Mouse (Mus musculus) liver, adult (tissue): Measurements from ENCODE around the gene Slc35b4.

Experiments used
- GATA4 ChIP-seq: IDR thresholded peaks from 2 replicates; pipeline ENCODE4 v1.6.1; 2014; ENCODE audit warnings: mild to moderate bottlenecking, low read length; ENCODE audit not compliant: insufficient replicate concordance

The Slc35b4 gene

GRCm38 (mm10) chr6:34176864-34177247, at the start of gene Slc35b4:
Gene Slc35b4 (minus strand): TSS chr6:34177111.
- no peak for TF ChIP-seq GATA4

GRCm38 (mm10) chr6:34225004-34225599, 48.2 kb upstream of the Slc35b4 start:
- TF ChIP-seq GATA4: no peak

- TF ChIP-seq GATA4: no peak
Measured at GRCm38 (mm10) chr6:34216450-34217319, 39.8 kb upstream of the Slc35b4 start.

- TF ChIP-seq GATA4: no peak
Measured at GRCm38 (mm10) chr6:34205754-34206153, 28.8 kb upstream of the Slc35b4 start.

GRCm38 (mm10) chr6:34204971-34205572, 28.2 kb upstream of the Slc35b4 start:
- TF ChIP-seq GATA4: no peak

- TF ChIP-seq GATA4: no peak
Measured at GRCm38 (mm10) chr6:34203503-34203902, 26.6 kb upstream of the Slc35b4 start.

- no peak for TF ChIP-seq GATA4
Measured at GRCm38 (mm10) chr6:34194981-34195380, 18.1 kb upstream of the Slc35b4 start.

GRCm38 (mm10) chr6:34193708-34194475, 17.0 kb upstream of the Slc35b4 start:
- TF ChIP-seq GATA4: no peak

- TF ChIP-seq GATA4: no peak
Measured at GRCm38 (mm10) chr6:34191401-34191800, 14.5 kb upstream of the Slc35b4 start.

GRCm38 (mm10) chr6:34189494-34189893, 12.6 kb upstream of the Slc35b4 start:
- no peak for TF ChIP-seq GATA4

- peak; percentile 13; the same call in 1 of the 2 replicates for TF ChIP-seq GATA4
Measured at GRCm38 (mm10) chr6:34187986-34188599, 11.2 kb upstream of the Slc35b4 start.

GRCm38 (mm10) chr6:34187273-34187863, 10.5 kb upstream of the Slc35b4 start:
- no peak for TF ChIP-seq GATA4

- TF ChIP-seq GATA4: no peak
Measured at GRCm38 (mm10) chr6:34183326-34183725, 6.4 kb upstream of the Slc35b4 start.

- TF ChIP-seq GATA4: no peak
Measured at GRCm38 (mm10) chr6:34181961-34182360, 5.0 kb upstream of the Slc35b4 start.
